ENCODE assay signal across 8 mouse cellular contexts in the genomic region with DNA sequence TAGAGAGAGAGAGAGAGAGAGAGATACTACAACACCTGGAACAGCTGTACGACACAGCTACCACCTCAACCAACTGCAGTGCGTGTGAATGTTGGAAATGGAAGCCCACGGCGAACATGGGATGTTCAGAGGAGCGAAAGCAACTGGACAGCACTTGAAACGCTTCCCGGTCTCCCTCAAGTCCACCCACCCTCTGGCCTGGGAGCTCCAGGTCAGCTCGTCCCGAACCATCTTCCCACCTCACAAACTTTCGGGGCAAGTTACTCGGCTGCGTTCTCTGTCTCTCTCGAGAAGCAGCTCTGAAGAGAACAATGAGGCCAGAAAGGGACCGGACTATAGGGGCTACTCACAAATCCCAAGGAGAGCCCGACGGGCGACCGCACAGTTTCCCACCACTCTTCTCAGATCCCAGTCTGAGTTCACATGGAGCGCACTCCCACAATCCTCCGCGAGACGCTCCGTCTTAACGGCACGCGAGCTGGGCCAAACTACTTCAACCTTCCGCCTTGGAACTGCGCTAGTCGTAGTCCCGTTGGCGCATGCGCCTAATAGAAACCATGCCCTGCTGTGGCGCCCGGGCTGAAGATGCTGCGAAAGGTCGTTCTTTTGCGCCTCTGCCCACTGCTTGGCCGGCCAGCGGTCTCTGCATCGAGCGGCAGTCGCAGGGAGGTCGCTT. TPM values are rescaled to one million over a fixed set of nuclear protein-coding genes. Genes with fewer than 3 reads are reported as not detected.
DNase-seq lines count a peak whose midpoint lies in the region; ATAC-seq and TF ChIP-seq lines count a peak whose summit lies in the region.

Gene Esf1 (minus strand): TSS at position 438 of the 676 bp plus-strand sequence.
Gene Ndufaf5 (plus strand): TSS at position 523 of the 676 bp plus-strand sequence.

- H3K27ac ChIP-seq in cortical plate, adult 2 months (ENCODE audit: insufficient read depth, low read length): peak within 1 kb of the TSS; percentile 11; the same call in 1 of the 2 replicates

- peak; percentile 93 for TF ChIP-seq POLR2A in cortical plate, adult 2 months (IDR thresholded peaks at IDR 0.05; ENCODE audit: extremely low read depth, insufficient read depth, low read length)

- peak within 1 kb of the TSS; percentile 61 for H3K4me3 ChIP-seq in cortical plate, adult 2 months (ENCODE audit: insufficient read depth, low read length)
- peak within 1 kb of the TSS; percentile 98 for H3K4me3 ChIP-seq in megakaryocyte, embryonic 14.5 days (replicated peaks)

- ATAC-seq in activated CD4-positive, CD25-positive, alpha-beta regulatory T cell, adult 4 months: peak; percentile 97

- H3K36me3 ChIP-seq in megakaryocyte, embryonic 14.5 days (replicated peaks; ENCODE audit: low read length): peaks cover 29% of the 10 kb centered on the region

- H3K4me1 ChIP-seq in cortical plate, adult 2 months (ENCODE audit: control insufficient read depth, insufficient read depth, low read length): peaks cover 2% of the 10 kb centered on the region; the same call in 1 of the 2 replicates
- peaks cover 31% of the 10 kb centered on the region for H3K4me1 ChIP-seq in megakaryocyte, embryonic 14.5 days

- TF ChIP-seq CTCF in cortical plate, adult 2 months (IDR thresholded peaks at IDR 0.05; ENCODE audit: extremely low read depth, insufficient read depth, low read length): no peak

- H3K9me3 ChIP-seq in megakaryocyte, embryonic 14.5 days: no peaks in the 10 kb centered on the region

- peak; percentile 91 to 93 for DNase-seq in gastrocnemius, adult 8-10 months (ENCODE audit: low spot score in 2 of 2)
- DNase-seq in hindlimb bud, embryonic 11.5 days (ENCODE audit: extremely low spot score, low read depth, low spot score): peak; percentile 86
- peak; percentile 94 to 99 for DNase-seq in left cerebral cortex, adult 8-10 months (ENCODE audit: low spot score in 2 of 2)
- DNase-seq in right cerebral cortex, postnatal 10 days (ENCODE audit: low spot score in 2 of 2): peak; percentile 98 to 99
- peak; percentile 95 for DNase-seq in urinary bladder, postnatal 25 days (ENCODE audit: low spot score)

- no peaks in the 10 kb centered on the region for H3K27me3 ChIP-seq in megakaryocyte, embryonic 14.5 days (replicated peaks)

RNA-seq across cellular contexts. Expression of gene Esf1, which starts in this region (rescaled TPM):
- 10 to 100 TPM; 23.1 to 29.2 TPM for polyA plus RNA-seq in activated CD4-positive, CD25-positive, alpha-beta regulatory T cell, adult 4 months (2017; shearing (Covaris generic))
- 12.6 and 13.0 TPM in 2 replicates for polyA plus RNA-seq in cortical plate, adult 2 months (2012; rRNA removed)
- 10 to 100 TPM; 10.1 to 12.1 (median 11.2) TPM for total RNA-seq in gastrocnemius, adult 8-10 months (2022)
- total RNA-seq in left cerebral cortex, adult 8-10 months (2022): 10 to 100 TPM; 18.0 to 19.4 (median 19.0) TPM
- polyA plus RNA-seq in megakaryocyte, embryonic 14.5 days (2012; ENCODE audit: insufficient read depth, low replicate concordance): 1.8 TPM in 1 of 2 replicates, not detected in the other

RNA-seq across cellular contexts. Expression of gene Ndufaf5, which starts in this region (rescaled TPM):
- 10 to 100 TPM; 14.8 to 21.2 TPM for polyA plus RNA-seq in activated CD4-positive, CD25-positive, alpha-beta regulatory T cell, adult 4 months (2017; shearing (Covaris generic))
- 37.3 and 39.7 TPM in 2 replicates for polyA plus RNA-seq in cortical plate, adult 2 months (2012; rRNA removed)
- total RNA-seq in gastrocnemius, adult 8-10 months (2022): 10 to 100 TPM; 36.5 to 45.3 (median 40.5) TPM
- total RNA-seq in left cerebral cortex, adult 8-10 months (2022): 10 to 100 TPM; 42.8 to 50.0 (median 45.0) TPM
- 15.6 and 17.5 TPM in 2 replicates for polyA plus RNA-seq in megakaryocyte, embryonic 14.5 days (2012; ENCODE audit: insufficient read depth, low replicate concordance)

Comparison
In these comparisons a context has a peak if more than half of its experiments do, and no peak if none do; other contexts are left out.
1. Peak in every context shown above with its lines: DNase-seq, ATAC-seq, H3K4me3 ChIP-seq and H3K27ac ChIP-seq.